Mouse (Mus musculus) midbrain, embryonic 11.5 days (tissue): ENCODE results near the gene Rem2. TPM values are rescaled to one million over a fixed set of nuclear protein-coding genes. Genes with fewer than 3 reads are reported as not detected.

Experiments
- ATAC-seq: fragments of 200-750 bp; cut with Nextera tagmentation; 2 replicates; pipeline ENCODE4 v1.8.0; 2017; ENCODE audit warnings: moderate TSS enrichment, moderate library complexity; ENCODE audit not compliant: low FRiP score
- DNase-seq: peaks from one replicate; pipeline ENCODE4 v3.0.0; 2015; ENCODE audit warnings: low spot score; ENCODE audit errors: missing footprints
- H3K27ac ChIP-seq: fragments of 300-500 bp; sonication (generic); 2 replicates; pipeline ENCODE4 v1.5.1; 2014; ENCODE audit warnings: low read depth, low read length
- H3K27me3 ChIP-seq: fragments of 300-500 bp; sonication (generic); 2 replicates; pipeline ENCODE4 v1.6.1; 2014; ENCODE audit warnings: mild to moderate bottlenecking, low read length, moderate library complexity, mixed read lengths; ENCODE audit not compliant: control insufficient read depth, insufficient read depth
- H3K36me3 ChIP-seq: fragments of 300-500 bp; sonication (generic); 2 replicates; pipeline ENCODE4 v1.6.1; 2014; ENCODE audit warnings: mild to moderate bottlenecking, low read length, moderate library complexity, mixed read lengths; ENCODE audit not compliant: control insufficient read depth, insufficient read depth
- H3K4me1 ChIP-seq: fragments of 300-500 bp; sonication (generic); 2 replicates; pipeline ENCODE4 v1.6.1; 2014; ENCODE audit warnings: low read length; ENCODE audit not compliant: control insufficient read depth, insufficient read depth
- H3K4me2 ChIP-seq: fragments of 300-500 bp; sonication (generic); 2 replicates; pipeline ENCODE4 v1.6.1; 2014; ENCODE audit warnings: mild to moderate bottlenecking, moderate library complexity
- H3K4me3 ChIP-seq: fragments of 300-500 bp; sonication (generic); 2 replicates; pipeline ENCODE4 v1.5.1; 2014; ENCODE audit warnings: low read depth, low read length
- H3K9ac ChIP-seq: fragments of 300-500 bp; sonication (generic); 2 replicates; pipeline ENCODE4 v1.6.1; 2014; ENCODE audit warnings: low read length
- H3K9me3 ChIP-seq: fragments of 300-500 bp; sonication (generic); 2 replicates; pipeline ENCODE4 v1.6.1; 2016; ENCODE audit warnings: low read length; ENCODE audit not compliant: control insufficient read depth
- WGBS: fragments of 180-500 bp; shearing (Covaris S2); extraction: QIAGEN DNeasy Blood & Tissue Kit; methylation state at CpG from one replicate; pipeline ENCODE4 v1.1.7; 2014; 5-methylcytosine and 5-hydroxymethylcytosine counted together
- polyA plus RNA-seq: library from polyadenylated mRNA; unstranded; fragments of >200 nt; fragmentation: Nextera tagmentation; extraction: Ambion mirVana; gene quantifications from 2 replicates; pipeline ENCODE4 v1.2.1, GENCODE M21; 2014

The Rem2 gene
- polyA plus RNA-seq, 1 experiment from 2014 or later = 34.4 TPM

- H3K4me1 ChIP-seq = peaks cover 9% of the 10 kb centered on the region
- 15% methylated on average over 12 of the region's 12 CpGs for WGBS
- H3K9me3 ChIP-seq = no peaks in the 10 kb centered on the region
- peak; percentile 52 for ATAC-seq
- H3K4me2 ChIP-seq = peak overlapping the region; percentile 93
- no peak for DNase-seq
- H3K4me3 ChIP-seq = peak overlapping the region; percentile 75
- H3K36me3 ChIP-seq = no peaks in the 10 kb centered on the region
- no peak overlapping the region for H3K27ac ChIP-seq
- no peaks in the 10 kb centered on the region for H3K27me3 ChIP-seq
- peak overlapping the region; percentile 79; the same call in 1 of the 2 replicates for H3K9ac ChIP-seq
Observed at GRCm38 (mm10) chr14:54463108-54463958, 12.6 kb upstream of the Rem2 start.

- peaks cover 9% of the 10 kb centered on the region for H3K4me1 ChIP-seq
- ATAC-seq = peak; percentile 94
- DNase-seq = peak; percentile 98
- H3K9me3 ChIP-seq = no peaks in the 10 kb centered on the region
- no peaks in the 10 kb centered on the region; the same call in 1 of the 2 replicates for H3K36me3 ChIP-seq
- peak within 1 kb of the TSS; percentile 50; the same call in 1 of the 2 replicates for H3K27ac ChIP-seq
- peak within 1 kb of the TSS; percentile 75 for H3K4me3 ChIP-seq
- under 1% methylated on average over 35 of the region's 35 CpGs for WGBS
- H3K9ac ChIP-seq = peak within 1 kb of the TSS; percentile 79
- peak within 1 kb of the TSS; percentile 93 for H3K4me2 ChIP-seq
- no peaks in the 10 kb centered on the region for H3K27me3 ChIP-seq
Observed at GRCm38 (mm10) chr14:54463959-54464292, 12.0 kb upstream of the Rem2 start, which contains the start of gene Lrp10. Gene Lrp10, plus strand, starts transcription at chr14:54464137.

GRCm38 (mm10) chr14:54464293-54465005 lies 11.5 kb upstream of the Rem2 start:
- Histone ChIP-seq H3K4me3 (peak overlapping the region; percentile 75), H3K27ac (peak overlapping the region; percentile 50; the same call in 1 of the 2 replicates), H3K4me2 (peak overlapping the region; percentile 93), H3K4me1 (peaks cover 9% of the 10 kb centered on the region), H3K9ac (peak overlapping the region; percentile 79), H3K27me3 (no peaks in the 10 kb centered on the region), H3K9me3 (no peaks in the 10 kb centered on the region), H3K36me3 (peaks cover 2% of the 10 kb centered on the region; the same call in 1 of the 2 replicates)
- ATAC-seq = peak; percentile 84
- DNase-seq = peak; percentile 92
- under 1% methylated on average over 50 of the region's 57 CpGs for WGBS

GRCm38 (mm10) chr14:54471467-54471866 lies 4.4 kb upstream of the Rem2 start:
- no peak for DNase-seq
- no peaks in the 10 kb centered on the region; the same call in 1 of the 2 replicates for H3K27me3 ChIP-seq
- no peaks in the 10 kb centered on the region for H3K9me3 ChIP-seq
- ATAC-seq = no peak
- H3K4me1 ChIP-seq = no peaks in the 10 kb centered on the region; the same call in 1 of the 2 replicates
- 79% methylated on average over 2 of the region's 2 CpGs for WGBS
- no peak overlapping the region for H3K27ac ChIP-seq
- H3K9ac ChIP-seq = no peak overlapping the region
- peaks cover 3% of the 10 kb centered on the region; the same call in 1 of the 2 replicates for H3K36me3 ChIP-seq
- H3K4me3 ChIP-seq = no peak overlapping the region
- no peak overlapping the region for H3K4me2 ChIP-seq

- WGBS = 83% methylated on average over 5 of the region's 5 CpGs
- peaks cover 3% of the 10 kb centered on the region; the same call in 1 of the 2 replicates for H3K36me3 ChIP-seq
- no peak overlapping the region for H3K27ac ChIP-seq
- H3K4me1 ChIP-seq = peaks cover 8% of the 10 kb centered on the region
- H3K27me3 ChIP-seq = peaks cover 3% of the 10 kb centered on the region
- H3K4me3 ChIP-seq = no peak overlapping the region
- no peak for ATAC-seq
- H3K4me2 ChIP-seq = no peak overlapping the region
- no peaks in the 10 kb centered on the region for H3K9me3 ChIP-seq
- no peak overlapping the region for H3K9ac ChIP-seq
- no peak for DNase-seq
Observed at GRCm38 (mm10) chr14:54472671-54473070, 3.2 kb upstream of the Rem2 start.

GRCm38 (mm10) chr14:54474744-54475143 lies 1.2 kb upstream of the Rem2 start:
- ATAC-seq = no peak
- H3K4me3 ChIP-seq = no peak overlapping the region
- H3K27me3 ChIP-seq = peaks cover 13% of the 10 kb centered on the region
- H3K4me1 ChIP-seq = peaks cover 20% of the 10 kb centered on the region
- H3K27ac ChIP-seq = no peak overlapping the region
- H3K36me3 ChIP-seq = no peaks in the 10 kb centered on the region
- WGBS = 86% methylated on average over 5 of the region's 5 CpGs
- H3K9me3 ChIP-seq = no peaks in the 10 kb centered on the region
- no peak for DNase-seq
- H3K9ac ChIP-seq = no peak overlapping the region
- no peak overlapping the region for H3K4me2 ChIP-seq

GRCm38 (mm10) chr14:54477172-54477909 lies 1.4 kb downstream of the Rem2 start:
- H3K4me1 ChIP-seq = peaks cover 20% of the 10 kb centered on the region
- no peak for ATAC-seq
- H3K9ac ChIP-seq = peak overlapping the region; percentile 81
- WGBS = 61% methylated on average over 15 of the region's 15 CpGs
- H3K27me3 ChIP-seq = peaks cover 13% of the 10 kb centered on the region
- H3K27ac ChIP-seq = no peak overlapping the region
- no peak for DNase-seq
- H3K4me3 ChIP-seq = peak overlapping the region; percentile 55
- H3K4me2 ChIP-seq = peak overlapping the region; percentile 90
- H3K9me3 ChIP-seq = no peaks in the 10 kb centered on the region
- H3K36me3 ChIP-seq = no peaks in the 10 kb centered on the region

- peak overlapping the region; percentile 53 for H3K4me2 ChIP-seq
- ATAC-seq (peak; percentile 17; the same call in 1 of the 2 replicates), DNase-seq (peak; percentile 92)
- H3K27me3 ChIP-seq = peaks cover 13% of the 10 kb centered on the region
- H3K36me3 ChIP-seq = no peaks in the 10 kb centered on the region
- H3K9me3 ChIP-seq = no peaks in the 10 kb centered on the region
- under 1% methylated on average over 40 of the region's 40 CpGs for WGBS
- peak overlapping the region; percentile 57 for H3K9ac ChIP-seq
- H3K27ac ChIP-seq = no peak overlapping the region
- peaks cover 20% of the 10 kb centered on the region for H3K4me1 ChIP-seq
- peak overlapping the region; percentile 28 for H3K4me3 ChIP-seq
Observed at GRCm38 (mm10) chr14:54479451-54479920, 3.6 kb downstream of the Rem2 start.
